Comparison of ENCODE assay signal across 8 mouse cellular contexts in genomic region chr8:11253556-11253955, GRCm38 (mm10). TPM values are rescaled to one million over a fixed set of nuclear protein-coding genes. Genes with fewer than 3 reads are reported as not detected.
DNase-seq lines count a peak whose midpoint lies in the region; ATAC-seq lines count a peak whose summit lies in the region.

No protein-coding gene starts in this region.

- H3K27ac ChIP-seq in hindbrain, embryonic 10.5 days: no peak overlapping the region; the same call in 1 of the 2 replicates
- no peak overlapping the region for H3K27ac ChIP-seq in hindbrain, embryonic 12.5 days
- H3K27ac ChIP-seq in limb, embryonic 11.5 days (replicated peaks; ENCODE audit: low read depth, low read length): no peak overlapping the region
- H3K27ac ChIP-seq in stomach, embryonic 16.5 days (ENCODE audit: low read length): peak overlapping the region; percentile 35; the same call in 1 of the 2 replicates

- H3K9ac ChIP-seq in hindbrain, embryonic 12.5 days: no peak overlapping the region
- no peak overlapping the region for H3K9ac ChIP-seq in limb, embryonic 11.5 days (ENCODE audit: low read length)
- H3K9ac ChIP-seq in stomach, embryonic 16.5 days (ENCODE audit: low read length): no peak overlapping the region

- DNase-seq in hindbrain, embryonic 10.5 days (ENCODE audit: low spot score): peak; percentile 83
- peak; percentile 61 for DNase-seq in embryo, embryonic 11.5 days (ENCODE audit: low read depth, low spot score)
- DNase-seq in heart, adult 18-20 months: peak; percentile 82 to 93
- peak; percentile 73 to 89 for DNase-seq in kidney, adult 8-10 months
- peak; percentile 90 for DNase-seq in limb, embryonic 11.5 days (ENCODE audit: low spot score)
- DNase-seq in naive thymus-derived CD4-positive, alpha-beta T cell, adult 2 months (ENCODE audit: low read depth): peak; percentile 47

- H3K4me3 ChIP-seq in hindbrain, embryonic 10.5 days: no peak overlapping the region
- H3K4me3 ChIP-seq in hindbrain, embryonic 12.5 days: no peak overlapping the region
- H3K4me3 ChIP-seq in limb, embryonic 11.5 days (ENCODE audit: low read depth, low read length): no peak overlapping the region
- H3K4me3 ChIP-seq in stomach, embryonic 16.5 days (replicated peaks; ENCODE audit: low read length): no peak overlapping the region

- H3K36me3 ChIP-seq in hindbrain, embryonic 10.5 days: no peaks in the 10 kb centered on the region
- H3K36me3 ChIP-seq in hindbrain, embryonic 12.5 days: no peaks in the 10 kb centered on the region
- H3K36me3 ChIP-seq in limb, embryonic 11.5 days (ENCODE audit: control insufficient read depth, insufficient read depth, low read length): no peaks in the 10 kb centered on the region
- H3K36me3 ChIP-seq in stomach, embryonic 16.5 days (ENCODE audit: control insufficient read depth, insufficient read depth, low read length): no peaks in the 10 kb centered on the region

- H3K4me2 ChIP-seq in hindbrain, embryonic 12.5 days (replicated peaks): no peak overlapping the region
- H3K4me2 ChIP-seq in limb, embryonic 11.5 days (ENCODE audit: low read depth, severe bottlenecking): no peak overlapping the region
- H3K4me2 ChIP-seq in stomach, embryonic 16.5 days (ENCODE audit: low read depth, low read length): no peak overlapping the region

- H3K4me1 ChIP-seq in hindbrain, embryonic 10.5 days (replicated peaks): peaks cover 30% of the 10 kb centered on the region
- H3K4me1 ChIP-seq in hindbrain, embryonic 12.5 days: no peaks in the 10 kb centered on the region
- no peaks in the 10 kb centered on the region for H3K4me1 ChIP-seq in limb, embryonic 11.5 days (ENCODE audit: control insufficient read depth, insufficient read depth, low read length)
- H3K4me1 ChIP-seq in stomach, embryonic 16.5 days (ENCODE audit: control insufficient read depth, insufficient read depth, low read length): peaks cover 43% of the 10 kb centered on the region

- WGBS in hindbrain, embryonic 10.5 days: 61% methylated on average over 1 of the region's 1 CpGs
- WGBS in hindbrain, embryonic 12.5 days: 56% methylated on average over 1 of the region's 1 CpGs
- 66% methylated on average over 1 of the region's 1 CpGs for WGBS in limb, embryonic 11.5 days
- 78% methylated on average over 1 of the region's 1 CpGs for WGBS in stomach, embryonic 16.5 days

- no peaks in the 10 kb centered on the region for H3K27me3 ChIP-seq in hindbrain, embryonic 10.5 days (ENCODE audit: insufficient read depth, poor library complexity, severe bottlenecking)
- H3K27me3 ChIP-seq in hindbrain, embryonic 12.5 days: no peaks in the 10 kb centered on the region
- no peaks in the 10 kb centered on the region for H3K27me3 ChIP-seq in limb, embryonic 11.5 days (ENCODE audit: control insufficient read depth, insufficient read depth, low read length)
- H3K27me3 ChIP-seq in stomach, embryonic 16.5 days (ENCODE audit: control insufficient read depth, insufficient read depth, low read length): no peaks in the 10 kb centered on the region

- ATAC-seq in hindbrain, embryonic 12.5 days (ENCODE audit: low FRiP score): no peak; the same call in 1 of the 2 replicates
- 0 out of 2 replicates have a peak, but pooled peaks have one; percentile 9 for ATAC-seq in limb, embryonic 11.5 days (ENCODE audit: insufficient number of reproducible peaks, low FRiP score, low TSS enrichment, low read depth)
- ATAC-seq in stomach, embryonic 16.5 days (ENCODE audit: insufficient read depth, low FRiP score): peak; percentile 56; the same call in 1 of the 2 replicates

- H3K9me3 ChIP-seq in hindbrain, embryonic 10.5 days: no peaks in the 10 kb centered on the region
- no peaks in the 10 kb centered on the region for H3K9me3 ChIP-seq in hindbrain, embryonic 12.5 days (replicated peaks)
- H3K9me3 ChIP-seq in limb, embryonic 11.5 days (ENCODE audit: control insufficient read depth, low read length): no peaks in the 10 kb centered on the region
- H3K9me3 ChIP-seq in stomach, embryonic 16.5 days (replicated peaks; ENCODE audit: control insufficient read depth, low read length): no peaks in the 10 kb centered on the region

RNA-seq across cellular contexts. Expression of gene Col4a2, which starts 59.0 kb away (rescaled TPM):
- 51.1 and 52.9 TPM in 2 replicates for polyA plus RNA-seq in hindbrain, embryonic 10.5 days (2016; fragmentation: Nextera tagmentation; extraction: Ambion mirVana)
- 74.6 and 82.2 TPM in 2 replicates for polyA plus RNA-seq in hindbrain, embryonic 12.5 days (2016; fragmentation: Nextera tagmentation; extraction: Ambion mirVana)
- 100 to 1,000 TPM; 127 to 140 TPM for total RNA-seq in heart, adult 18-20 months (2021)
- 26.5 and 28.4 TPM in 2 replicates for polyA plus RNA-seq in limb, embryonic 11.5 days (2014; fragmentation: Nextera tagmentation; extraction: Ambion mirVana)
- 57.3 and 65.2 TPM in 2 replicates for polyA plus RNA-seq in stomach, embryonic 16.5 days (2015; fragmentation: Nextera tagmentation; extraction: Ambion mirVana)

RNA-seq across cellular contexts. Expression of gene Col4a1, which starts 59.1 kb away (rescaled TPM):
- polyA plus RNA-seq in hindbrain, embryonic 10.5 days (2016; fragmentation: Nextera tagmentation; extraction: Ambion mirVana): 122 and 123 TPM in 2 replicates
- 157 TPM in 2 replicates for polyA plus RNA-seq in hindbrain, embryonic 12.5 days (2016; fragmentation: Nextera tagmentation; extraction: Ambion mirVana)
- 100 to 1,000 TPM; 217 to 274 TPM for total RNA-seq in heart, adult 18-20 months (2021)
- polyA plus RNA-seq in limb, embryonic 11.5 days (2014; fragmentation: Nextera tagmentation; extraction: Ambion mirVana): 103 and 115 TPM in 2 replicates
- polyA plus RNA-seq in stomach, embryonic 16.5 days (2015; fragmentation: Nextera tagmentation; extraction: Ambion mirVana): 207 and 211 TPM in 2 replicates
